Mouse (Mus musculus) midbrain, embryonic 10.5 days (tissue): ENCODE measurements around the gene Mfsd1. TPM values are rescaled to one million over a fixed set of nuclear protein-coding genes. Genes with fewer than 3 reads are reported as not detected.

Source experiments
- DNase-seq: peaks from one replicate; pipeline ENCODE4 v3.0.0-alpha.2; 2017; ENCODE audit warnings: low spot score
- H3K27ac ChIP-seq: fragments of 300-500 bp; sonication (generic); replicated peaks from 2 replicates; pipeline ENCODE4 v1.5.1; 2016; ENCODE audit warnings: mild to moderate bottlenecking
- H3K27me3 ChIP-seq: fragments of 300-500 bp; sonication (generic); 2 replicates; pipeline ENCODE4 v1.6.1; 2016; ENCODE audit warnings: low read depth, mild to moderate bottlenecking; ENCODE audit not compliant: poor library complexity, severe bottlenecking
- H3K36me3 ChIP-seq: fragments of 300-500 bp; sonication (generic); 2 replicates; pipeline ENCODE4 v1.6.1; 2016; ENCODE audit warnings: mild to moderate bottlenecking, moderate library complexity
- H3K4me1 ChIP-seq: fragments of 300-500 bp; sonication (generic); 2 replicates; pipeline ENCODE4 v1.6.1; 2016
- H3K4me3 ChIP-seq: fragments of 300-500 bp; sonication (generic); 2 replicates; pipeline ENCODE4 v1.5.1; 2016; ENCODE audit warnings: mild to moderate bottlenecking, moderate library complexity
- H3K9me3 ChIP-seq: fragments of 300-500 bp; sonication (generic); replicated peaks from 2 replicates; pipeline ENCODE4 v1.6.1; 2016; ENCODE audit warnings: mild to moderate bottlenecking
- WGBS: fragments of 180-500 bp; shearing (Covaris S2); methylation state at CpG from one replicate; pipeline ENCODE4 v1.1.7; 2016; 5-methylcytosine and 5-hydroxymethylcytosine counted together
- polyA plus RNA-seq: library from polyadenylated mRNA; unstranded; fragments of >200 nt; fragmentation: Nextera tagmentation; extraction: Ambion mirVana; gene quantifications from 2 replicates; pipeline ENCODE4 v1.2.1, GENCODE M21; 2016

Gene Mfsd1
- polyA plus RNA-seq, result 62.9 and 64.6 TPM in 2 replicates

DNA sequence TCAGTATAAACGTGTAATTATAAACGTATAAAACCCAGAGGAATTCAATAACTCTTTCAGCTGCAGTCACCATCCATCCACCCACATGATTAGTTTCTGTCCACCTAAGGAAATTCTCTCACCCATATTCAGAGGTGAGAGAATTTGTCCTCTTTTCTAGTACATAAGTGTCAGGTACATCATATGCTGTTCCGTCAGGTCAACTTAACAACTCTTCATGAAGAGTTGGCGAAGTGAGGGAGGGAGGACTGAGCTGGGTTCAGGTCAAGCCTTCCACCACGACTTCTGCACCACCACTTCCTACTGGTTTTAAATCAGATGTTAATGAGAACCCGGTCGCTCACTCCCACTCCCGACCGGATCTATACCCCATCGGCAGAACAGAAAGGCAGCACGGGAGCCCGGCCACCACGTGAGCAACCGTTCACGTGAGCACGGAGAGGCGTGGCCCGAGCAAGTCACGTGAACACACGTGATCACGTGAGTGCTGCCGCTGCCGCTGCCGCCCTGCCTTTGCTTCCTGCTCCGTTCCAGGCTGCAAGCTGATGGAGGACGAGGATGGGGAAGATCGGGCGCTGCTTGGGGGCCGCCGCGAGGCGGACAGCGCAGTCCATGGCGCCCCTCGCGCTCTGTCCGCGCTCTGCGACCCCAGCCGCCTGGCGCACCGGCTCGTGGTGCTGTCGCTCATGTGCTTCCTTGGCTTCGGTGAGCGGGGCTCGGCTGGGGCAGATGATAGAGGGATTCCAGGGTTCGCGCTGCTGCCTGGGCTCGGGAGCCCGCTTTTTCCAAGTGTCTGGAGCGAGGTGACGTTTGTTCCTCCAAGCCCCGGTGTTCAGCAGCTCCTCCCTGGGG is at the start of gene Mfsd1:
Gene Mfsd1 (plus strand): TSS at position 469 of the 852 bp plus-strand sequence.
- Histone ChIP-seq H3K4me3 (peak within 1 kb of the TSS; percentile 90), H3K9me3 (no peaks in the 10 kb centered on the region), H3K4me1 (peaks cover 19% of the 10 kb centered on the region), H3K27me3 (no peaks in the 10 kb centered on the region), H3K36me3 (peaks cover 21% of the 10 kb centered on the region; the same call in 1 of the 2 replicates), H3K27ac (peak within 1 kb of the TSS; percentile 82)
- 4% methylated on average over 54 of the region's 54 CpGs for WGBS
- DNase-seq, result peak; percentile 97

DNA sequence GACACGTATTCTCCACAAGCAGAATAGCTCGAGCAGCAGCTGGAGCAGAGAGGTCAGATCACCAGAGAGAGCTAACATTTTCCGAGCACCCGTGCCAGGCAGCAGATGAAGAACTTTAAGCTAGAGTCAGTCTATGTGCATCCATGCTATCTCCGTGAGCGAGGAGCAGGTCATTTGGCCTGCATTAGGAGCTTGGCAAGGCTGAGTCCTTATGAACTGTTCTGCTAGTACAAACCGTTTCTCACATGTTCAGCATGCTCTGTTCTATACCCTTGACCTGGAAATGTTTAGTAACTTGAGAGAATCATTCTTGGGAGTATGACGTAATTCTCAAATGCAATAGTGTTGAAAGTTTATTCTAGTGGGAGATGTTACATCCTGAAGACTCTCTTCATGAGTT is 38.9 kb upstream of the Mfsd1 start:
- WGBS, result 82% methylated on average over 8 of the region's 8 CpGs
- H3K27me3 ChIP-seq, result no peaks in the 10 kb centered on the region
- no peaks in the 10 kb centered on the region for H3K36me3 ChIP-seq
- H3K4me3 ChIP-seq, result no peak overlapping the region
- no peaks in the 10 kb centered on the region for H3K9me3 ChIP-seq
- no peak for DNase-seq
- no peak overlapping the region for H3K27ac ChIP-seq
- H3K4me1 ChIP-seq, result no peaks in the 10 kb centered on the region

DNA sequence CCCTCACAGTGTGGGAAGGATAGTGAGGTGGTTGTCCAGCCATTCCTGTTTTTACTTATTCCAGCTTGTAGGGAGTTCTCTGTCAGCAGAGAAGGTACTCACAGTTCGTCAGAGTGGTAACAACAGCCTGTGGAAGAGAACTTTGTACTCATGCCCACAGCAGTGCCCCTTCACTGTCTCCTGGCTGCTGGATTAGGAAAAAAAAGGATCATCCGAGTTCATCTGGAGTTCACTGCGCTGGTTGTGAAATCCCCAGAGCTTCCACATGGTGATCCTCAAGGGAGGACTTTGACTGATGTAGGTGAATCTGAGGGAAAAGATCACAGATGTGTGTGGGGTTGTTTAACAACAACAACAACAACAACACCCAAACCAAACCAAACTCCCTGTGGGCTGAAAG is 31.3 kb upstream of the Mfsd1 start:
- no peak overlapping the region for H3K4me3 ChIP-seq
- no peak overlapping the region for H3K27ac ChIP-seq
- H3K4me1 ChIP-seq, result no peaks in the 10 kb centered on the region
- H3K36me3 ChIP-seq, result no peaks in the 10 kb centered on the region
- no peaks in the 10 kb centered on the region for H3K27me3 ChIP-seq
- no peaks in the 10 kb centered on the region for H3K9me3 ChIP-seq
- WGBS, result 71% methylated on average over 3 of the region's 3 CpGs
- DNase-seq, result no peak

DNA sequence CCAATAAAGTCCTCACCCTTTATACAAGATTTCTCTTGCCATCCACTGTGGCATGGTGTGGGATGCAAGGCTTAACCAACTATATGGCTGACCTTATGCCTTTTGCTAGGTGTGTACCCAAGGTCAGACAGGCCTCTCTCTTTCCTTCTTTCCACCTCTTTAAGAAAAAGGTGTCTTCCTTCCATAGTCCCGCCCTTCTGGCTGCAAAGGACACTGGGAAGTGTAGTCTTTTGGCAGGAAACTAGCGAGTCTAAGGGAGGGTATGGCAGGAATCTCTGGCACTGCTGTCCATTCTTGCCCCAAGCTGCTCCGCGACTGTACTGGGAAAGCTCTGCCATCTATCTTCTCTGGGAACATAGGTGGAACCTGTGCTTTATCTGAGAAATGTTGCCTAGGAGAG is 29.3 kb upstream of the Mfsd1 start:
- DNase-seq, result no peak
- 49% methylated on average over 4 of the region's 4 CpGs for WGBS
- Histone ChIP-seq H3K27me3 (no peaks in the 10 kb centered on the region), H3K9me3 (no peaks in the 10 kb centered on the region), H3K36me3 (no peaks in the 10 kb centered on the region), H3K4me3 (no peak overlapping the region), H3K4me1 (peaks cover 5% of the 10 kb centered on the region; the same call in 1 of the 2 replicates), H3K27ac (no peak overlapping the region)

DNA sequence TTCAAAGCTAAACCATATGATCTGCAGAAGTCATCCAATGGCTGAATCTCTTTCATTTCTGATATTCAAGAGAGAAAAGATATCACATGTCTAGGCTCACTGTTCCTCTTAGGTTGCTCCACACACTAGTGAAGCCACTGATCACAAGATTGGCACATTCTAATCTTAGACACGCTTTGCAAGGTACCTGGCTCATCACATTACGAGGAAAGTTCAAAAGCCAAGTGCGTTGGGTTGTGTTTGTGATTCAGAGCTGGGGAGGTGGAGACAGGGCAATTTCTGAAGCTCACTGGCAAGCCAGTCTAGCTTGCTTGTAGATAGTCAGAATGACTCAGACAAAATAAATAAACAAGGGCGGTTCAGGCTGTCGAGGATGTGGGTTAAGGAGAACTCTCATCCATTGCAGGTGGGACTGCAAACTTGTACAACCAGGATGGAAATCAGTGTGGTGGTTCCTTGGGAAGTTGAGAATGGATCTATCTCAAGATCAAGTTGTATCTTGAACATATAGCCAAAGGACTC is 28.6 kb upstream of the Mfsd1 start:
- no peak overlapping the region for H3K4me3 ChIP-seq
- no peaks in the 10 kb centered on the region for H3K27me3 ChIP-seq
- no peak for DNase-seq
- no peaks in the 10 kb centered on the region for H3K9me3 ChIP-seq
- WGBS, result 82% methylated on average over 5 of the region's 5 CpGs
- H3K36me3 ChIP-seq, result no peaks in the 10 kb centered on the region
- peaks cover 5% of the 10 kb centered on the region; the same call in 1 of the 2 replicates for H3K4me1 ChIP-seq
- H3K27ac ChIP-seq, result no peak overlapping the region

DNA sequence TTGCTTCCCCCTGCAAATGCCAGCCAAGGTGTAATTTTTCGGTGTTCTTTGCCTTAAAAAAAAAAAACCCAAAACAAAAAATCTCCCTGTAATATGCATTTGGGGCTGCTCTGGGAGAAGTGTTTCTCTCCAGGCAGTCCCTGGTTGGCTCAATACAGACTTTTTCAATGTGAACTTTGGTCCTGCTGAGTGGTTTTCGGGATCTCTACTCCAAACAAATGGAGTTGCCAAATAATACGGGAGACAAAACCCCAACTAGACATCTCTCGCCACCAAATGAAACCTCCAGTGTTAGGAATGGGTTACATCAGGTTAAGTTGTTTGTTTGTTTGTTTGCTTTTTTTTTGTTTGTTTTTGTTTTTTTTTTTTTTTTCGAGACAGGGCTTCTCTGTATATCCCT is 27.3 kb upstream of the Mfsd1 start:
- no peaks in the 10 kb centered on the region for H3K9me3 ChIP-seq
- H3K27ac ChIP-seq, result no peak overlapping the region
- WGBS, result 88% methylated on average over 5 of the region's 5 CpGs
- no peaks in the 10 kb centered on the region for H3K36me3 ChIP-seq
- H3K27me3 ChIP-seq, result no peaks in the 10 kb centered on the region
- no peak for DNase-seq
- H3K4me1 ChIP-seq, result peaks cover 5% of the 10 kb centered on the region; the same call in 1 of the 2 replicates
- no peak overlapping the region for H3K4me3 ChIP-seq

DNA sequence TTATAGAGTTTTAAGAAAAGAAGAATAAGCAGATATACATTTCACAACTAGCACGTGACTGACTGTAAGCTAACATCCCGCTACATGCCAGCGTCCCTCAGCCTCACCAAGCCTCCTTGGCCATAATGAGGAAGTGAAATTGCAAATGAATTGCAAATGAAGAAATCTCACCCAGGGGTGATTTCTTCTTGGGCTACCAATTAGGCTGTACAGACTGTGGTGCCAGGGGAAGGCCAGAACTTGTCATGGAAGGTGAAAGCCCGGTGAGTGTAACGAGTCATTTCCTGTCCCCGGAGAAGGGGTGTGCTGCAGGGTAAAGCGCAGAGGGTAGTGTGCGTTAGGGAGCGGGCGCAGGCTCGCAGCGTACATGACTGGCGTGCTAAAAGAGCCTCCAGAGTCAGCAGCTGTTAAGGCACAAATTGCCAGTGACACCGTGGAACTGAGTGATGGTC is 25.3 kb upstream of the Mfsd1 start:
- Histone ChIP-seq H3K4me3 (no peak overlapping the region), H3K27me3 (no peaks in the 10 kb centered on the region), H3K4me1 (peaks cover 5% of the 10 kb centered on the region; the same call in 1 of the 2 replicates), H3K9me3 (no peaks in the 10 kb centered on the region), H3K27ac (no peak overlapping the region), H3K36me3 (no peaks in the 10 kb centered on the region)
- whole genome bisulfite sequencing, result 77% methylated on average over 14 of the region's 14 CpGs
- no peak for DNase-seq

DNA sequence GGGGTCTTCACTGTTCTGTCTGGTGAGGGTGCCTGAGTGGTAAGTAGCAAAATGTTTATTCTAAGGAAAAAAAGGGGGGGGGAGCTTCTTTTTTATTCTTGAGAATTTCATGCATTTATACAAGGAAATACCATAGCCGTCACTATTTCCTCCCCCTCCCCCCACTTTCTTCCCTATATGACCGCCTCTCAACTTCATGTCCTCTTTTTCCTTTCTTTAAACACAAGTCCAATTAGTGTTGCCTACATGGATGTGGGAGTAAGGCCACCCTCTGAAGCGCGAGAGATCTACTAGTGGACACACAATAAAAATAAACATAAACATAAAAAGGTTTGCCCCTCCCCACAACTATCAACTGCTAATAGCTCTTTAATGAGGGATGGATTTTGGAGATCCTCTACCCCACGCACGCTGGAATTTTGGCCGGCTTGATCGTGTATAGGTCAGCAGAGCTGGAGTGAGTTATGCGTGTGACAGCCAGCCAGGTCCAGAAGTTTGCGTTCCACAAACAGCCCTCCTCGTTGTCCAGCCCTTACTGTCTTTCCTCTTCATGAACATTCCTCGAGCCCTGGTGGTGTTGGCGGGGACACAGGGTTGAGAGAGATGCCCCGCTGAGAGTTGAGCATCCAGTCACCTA is 24.7 kb upstream of the Mfsd1 start:
- H3K27ac ChIP-seq, result no peak overlapping the region
- H3K36me3 ChIP-seq, result no peaks in the 10 kb centered on the region
- no peaks in the 10 kb centered on the region for H3K9me3 ChIP-seq
- H3K4me1 ChIP-seq, result peaks cover 5% of the 10 kb centered on the region; the same call in 1 of the 2 replicates
- WGBS, result 90% methylated on average over 14 of the region's 14 CpGs
- no peaks in the 10 kb centered on the region for H3K27me3 ChIP-seq
- H3K4me3 ChIP-seq, result no peak overlapping the region
- no peak for DNase-seq

DNA sequence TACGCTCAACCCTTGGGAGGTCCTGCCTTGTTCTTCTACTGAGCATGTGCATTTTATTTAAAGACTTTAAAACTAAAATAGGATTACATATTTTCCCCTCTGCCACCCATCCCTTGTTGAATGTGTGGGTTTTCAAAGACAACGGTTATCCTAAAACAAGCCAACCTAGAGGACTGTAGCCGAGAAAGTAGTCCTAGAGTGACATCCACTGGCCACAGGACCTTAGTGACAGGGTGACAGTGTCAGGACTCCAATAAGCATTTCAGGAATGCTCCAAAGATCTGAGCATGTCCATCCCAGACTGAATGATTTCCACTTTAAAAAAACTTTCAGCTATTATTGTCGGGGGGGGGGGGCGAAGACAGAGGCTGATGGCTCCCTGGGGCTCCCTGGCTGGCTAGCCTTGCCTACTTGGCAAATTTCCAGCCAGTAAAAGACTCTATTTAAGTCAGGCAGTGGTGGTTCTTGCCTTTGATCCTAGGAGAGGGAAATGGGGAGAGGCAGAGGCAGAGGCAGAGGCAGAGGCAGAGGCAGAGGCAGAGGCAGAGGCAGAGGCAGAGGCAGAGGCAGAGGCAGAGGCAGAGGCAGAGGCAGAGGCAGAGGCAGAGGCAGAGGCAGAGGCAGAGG is 17.7 kb upstream of the Mfsd1 start:
- Histone ChIP-seq H3K4me3 (no peak overlapping the region), H3K27me3 (no peaks in the 10 kb centered on the region), H3K9me3 (no peaks in the 10 kb centered on the region), H3K36me3 (no peaks in the 10 kb centered on the region), H3K4me1 (no peaks in the 10 kb centered on the region), H3K27ac (no peak overlapping the region)
- DNase-seq, result no peak
- WGBS, result 70% methylated on average over 5 of the region's 5 CpGs

DNA sequence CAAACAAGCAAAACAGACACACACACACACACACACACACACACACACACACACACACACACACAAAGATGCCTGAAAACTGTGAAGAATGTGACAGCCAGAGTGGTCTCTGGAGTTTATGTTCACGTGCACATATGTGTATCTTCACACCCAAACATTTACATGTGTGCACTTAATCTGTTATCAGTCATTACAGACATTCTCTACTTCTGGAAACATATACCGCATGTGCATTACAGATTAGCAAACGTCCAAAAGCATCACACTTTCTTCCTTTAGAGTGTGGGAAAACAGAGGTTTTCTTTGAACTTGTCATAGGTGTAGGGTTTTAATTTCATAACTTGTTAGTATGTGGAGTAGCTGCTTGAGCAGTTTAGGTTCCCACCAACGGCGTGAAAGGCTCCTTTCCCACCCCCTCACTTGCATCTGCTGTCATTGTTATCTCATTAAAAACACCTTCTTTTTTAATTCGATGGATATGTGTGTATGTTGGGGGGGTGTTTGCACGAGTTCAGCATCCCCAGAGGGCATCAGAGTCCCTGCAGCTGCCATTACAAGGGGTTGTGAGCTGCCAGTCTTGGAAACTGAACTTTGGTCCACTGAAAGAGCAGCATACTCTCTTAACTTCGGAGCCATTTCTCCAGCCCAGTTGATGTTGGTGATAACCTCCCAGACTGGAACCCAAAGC is 16.9 kb upstream of the Mfsd1 start:
- no peaks in the 10 kb centered on the region for H3K4me1 ChIP-seq
- no peak for DNase-seq
- no peak overlapping the region for H3K27ac ChIP-seq
- H3K4me3 ChIP-seq, result no peak overlapping the region
- no peaks in the 10 kb centered on the region; the same call in 1 of the 2 replicates for H3K27me3 ChIP-seq
- H3K36me3 ChIP-seq, result no peaks in the 10 kb centered on the region
- WGBS, result 73% methylated on average over 8 of the region's 8 CpGs
- H3K9me3 ChIP-seq, result no peaks in the 10 kb centered on the region

DNA sequence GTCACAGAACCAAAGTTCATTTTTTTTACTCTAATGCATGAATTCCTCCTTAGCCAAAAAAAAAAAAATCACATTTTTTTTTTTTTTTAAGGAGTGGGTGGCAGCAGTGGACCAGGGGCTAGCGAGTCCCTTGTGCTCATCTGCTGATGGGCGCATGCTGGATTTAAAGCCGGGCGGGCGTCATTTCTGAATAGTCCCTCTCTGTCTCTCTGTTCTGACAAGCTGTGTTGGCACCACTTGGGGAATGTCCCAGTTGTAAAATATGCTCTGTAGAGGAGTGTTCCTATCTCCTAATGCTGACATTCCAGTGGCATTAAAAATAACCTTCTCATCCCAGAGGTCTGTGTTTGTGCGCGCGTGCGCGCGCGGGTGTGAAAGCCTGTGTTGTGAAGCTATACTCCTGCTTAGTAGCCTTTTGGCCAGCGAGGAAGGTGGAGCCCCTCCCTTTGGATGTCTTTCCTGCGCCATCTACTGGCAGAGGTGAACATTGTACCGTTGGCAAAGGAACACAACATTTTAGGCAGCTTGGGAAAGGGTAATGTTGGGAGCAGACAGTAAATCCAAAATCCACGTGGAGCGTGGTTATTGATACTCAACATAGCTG is 14.4 kb upstream of the Mfsd1 start:
- Histone ChIP-seq H3K27me3 (peaks cover 11% of the 10 kb centered on the region; the same call in 1 of the 2 replicates), H3K9me3 (no peaks in the 10 kb centered on the region), H3K4me3 (peak overlapping the region; percentile 30), H3K36me3 (no peaks in the 10 kb centered on the region), H3K4me1 (no peaks in the 10 kb centered on the region), H3K27ac (no peak overlapping the region)
- peak; percentile 68 for DNase-seq
- 25% methylated on average over 17 of the region's 17 CpGs for WGBS

DNA sequence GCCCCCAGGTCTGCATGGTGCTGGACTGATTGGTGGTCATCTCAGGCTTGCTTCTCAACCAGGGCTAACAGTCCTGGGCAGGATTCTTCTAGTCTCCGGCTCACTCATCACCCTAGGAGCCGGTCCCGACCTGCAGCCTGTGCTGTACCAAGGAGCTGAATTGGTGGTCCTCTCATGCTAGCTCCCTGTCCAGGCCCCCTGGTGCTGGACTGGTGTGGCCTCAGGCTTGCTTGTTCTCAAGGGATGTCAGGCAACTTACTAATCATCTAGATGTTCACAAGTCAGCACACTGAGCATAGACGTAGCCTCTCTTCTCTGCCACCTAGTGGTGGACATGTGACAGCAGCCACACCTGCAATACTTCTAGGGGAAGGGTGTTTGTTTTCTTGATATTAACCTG is 9.6 kb upstream of the Mfsd1 start:
- Histone ChIP-seq H3K27me3 (peaks cover 11% of the 10 kb centered on the region; the same call in 1 of the 2 replicates), H3K36me3 (no peaks in the 10 kb centered on the region), H3K4me3 (no peak overlapping the region), H3K9me3 (no peaks in the 10 kb centered on the region), H3K27ac (no peak overlapping the region), H3K4me1 (no peaks in the 10 kb centered on the region)
- DNase-seq, result peak; percentile 23
- WGBS, result 67% methylated on average over 4 of the region's 4 CpGs
